Comparison of ENCODE assay signal across 18 mouse cellular contexts in the genomic region with DNA sequence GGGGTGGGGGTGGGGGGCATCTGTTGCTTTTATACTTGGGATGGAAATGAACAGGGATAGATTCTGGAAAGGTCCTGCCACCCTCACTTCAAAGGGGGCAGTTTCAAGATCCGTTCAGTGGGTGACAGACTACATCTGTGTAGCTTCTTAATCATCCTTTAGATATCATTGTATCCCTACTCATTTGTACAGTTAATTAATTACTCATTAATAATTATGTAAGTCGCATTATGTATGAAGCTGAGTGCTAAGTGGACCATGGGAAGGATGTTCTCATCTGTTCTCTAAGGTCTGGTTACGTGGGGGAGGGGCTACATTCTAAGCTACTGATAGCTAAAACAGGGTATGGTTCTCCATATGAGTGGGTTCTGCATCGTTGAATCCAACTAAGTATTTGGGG. TPM values are rescaled to one million over a fixed set of nuclear protein-coding genes. Genes with fewer than 3 reads are reported as not detected.
DNase-seq lines count a peak whose midpoint lies in the region; ATAC-seq and TF ChIP-seq lines count a peak whose summit lies in the region.
"Had no signal": no experiment of that assay in that cellular context is flagged by ENCODE, and none has a peak within 500 bp of the region (broad histone marks: within the 10 kb centered on the region; RNA-seq: fewer than 3 reads in every experiment).

No protein-coding gene starts in this region.

- no peak for TF ChIP-seq POLR2A in CH12.LX (IDR thresholded peaks at IDR 0.05; ENCODE audit: low read depth, low read length)

- 0 out of 2 replicates have a peak overlapping the region, but pooled peaks have one; percentile 78 for H3K4me3 ChIP-seq in hindbrain, embryonic 10.5 days
- no peak overlapping the region for H3K4me3 ChIP-seq in hindbrain, embryonic 13.5 days
- H3K4me3 ChIP-seq in CH12.LX (replicated peaks in 1 of 3; ENCODE audit: low read depth in 2 of 3, low read length in 2 of 3, poor library complexity in 1 of 3), result no peak overlapping the region
- H3K4me3 ChIP-seq in embryonic facial prominence, embryonic 10.5 days, result no peak overlapping the region

- dilution Hi-C loops in CH12.LX (cut with MboI; ENCODE audit: extremely low pct_ligation_motif_present, extremely low pct_unique_long_range_greater_than_20kb, low sequenced_read_pairs), result no loop called here

- no peaks in the 10 kb centered on the region for H3K27me3 ChIP-seq in hindbrain, embryonic 10.5 days (ENCODE audit: insufficient read depth, poor library complexity, severe bottlenecking)
- H3K27me3 ChIP-seq in hindbrain, embryonic 13.5 days, result no peaks in the 10 kb centered on the region
- H3K27me3 ChIP-seq in CH12.LX (replicated peaks), result no peaks in the 10 kb centered on the region
- no peaks in the 10 kb centered on the region for H3K27me3 ChIP-seq in embryonic facial prominence, embryonic 10.5 days (replicated peaks; ENCODE audit: low read depth, poor library complexity, severe bottlenecking)
- H3K27me3 ChIP-seq: embryonic facial prominence, embryonic 13.5 days; heart, embryonic 12.5 days had no signal

- no peak for ATAC-seq in hindbrain, embryonic 13.5 days (ENCODE audit: low FRiP score)
- ATAC-seq: hindbrain, postnatal 0 days had no signal

- no peak overlapping the region for H3K9ac ChIP-seq in hindbrain, embryonic 13.5 days
- H3K9ac ChIP-seq in CH12.LX (ENCODE audit: insufficient read depth, low read depth), result peak overlapping the region; percentile 59; the same call in 1 of the 2 replicates
- H3K9ac ChIP-seq: heart, embryonic 12.5 days had no signal

- TF ChIP-seq EP300 in CH12.LX (IDR thresholded peaks at IDR 0.05; ENCODE audit: low read length), result no peak

- DNase-seq in cerebellum, adult 9-11 months, result peak; percentile 63
- no peak for DNase-seq in cerebellum, postnatal 10 days
- DNase-seq in hindbrain, embryonic 10.5 days (ENCODE audit: low spot score), result no peak
- no peak for DNase-seq in CH12.LX (ENCODE audit: extremely low read depth)
- DNase-seq in embryonic facial prominence, embryonic 10.5 days (ENCODE audit: low spot score), result no peak
- no peak for DNase-seq in thymus, postnatal 36 days
- DNase-seq: adrenal gland, adult 8-10 months; adrenal gland, postnatal 36 days; gastrocnemius, postnatal 10 days; heart, adult 2 months; kidney, adult 11 months had no signal

- peak overlapping the region; percentile 92; the same call in 1 of the 2 replicates for H3K27ac ChIP-seq in hindbrain, embryonic 10.5 days
- no peak overlapping the region; the same call in 1 of the 2 replicates for H3K27ac ChIP-seq in hindbrain, embryonic 13.5 days
- no peak overlapping the region for H3K27ac ChIP-seq in CH12.LX (ENCODE audit: insufficient read depth, low read depth)
- peak overlapping the region; percentile 81 for H3K27ac ChIP-seq in embryonic facial prominence, embryonic 10.5 days (replicated peaks)

- H3K79me2 ChIP-seq in CH12.LX (replicated peaks; ENCODE audit: control insufficient read depth, extremely low read depth, insufficient read depth, poor library complexity, severe bottlenecking), result no peaks in the 10 kb centered on the region

- H3K4me1 ChIP-seq in hindbrain, embryonic 10.5 days (replicated peaks), result peaks cover 21% of the 10 kb centered on the region
- H3K4me1 ChIP-seq in hindbrain, embryonic 13.5 days (replicated peaks), result peaks cover 10% of the 10 kb centered on the region
- peaks cover 6 to 27% of the 10 kb centered on the region in 2 experiments for H3K4me1 ChIP-seq in CH12.LX (ENCODE audit: control insufficient read depth in 1 of 2, insufficient read depth in 2 of 2)
- H3K4me1 ChIP-seq in embryonic facial prominence, embryonic 10.5 days, result peaks cover 17% of the 10 kb centered on the region

- WGBS in hindbrain, embryonic 10.5 days, result 90% methylated on average over 4 of the region's 4 CpGs
- WGBS in hindbrain, embryonic 13.5 days, result 87% methylated on average over 4 of the region's 4 CpGs
- 90% methylated on average over 4 of the region's 4 CpGs for WGBS in embryonic facial prominence, embryonic 10.5 days

- no peak for TF ChIP-seq CTCF in CH12.LX (conservative IDR thresholded peaks at IDR 0.05 in 1 of 2, IDR thresholded peaks at IDR 0.05 in 1 of 2; ENCODE audit: low read depth in 2 of 2, low read length in 2 of 2)

- TF ChIP-seq RAD21 in CH12.LX (IDR thresholded peaks at IDR 0.05; ENCODE audit: low read depth, low read length), result no peak

- no peaks in the 10 kb centered on the region for H3K9me3 ChIP-seq in hindbrain, embryonic 10.5 days
- H3K9me3 ChIP-seq in hindbrain, embryonic 13.5 days, result no peaks in the 10 kb centered on the region
- peaks cover 2% of the 10 kb centered on the region for H3K9me3 ChIP-seq in CH12.LX (replicated peaks; ENCODE audit: low read length)
- no peaks in the 10 kb centered on the region for H3K9me3 ChIP-seq in embryonic facial prominence, embryonic 10.5 days
- H3K9me3 ChIP-seq: embryonic facial prominence, embryonic 13.5 days; G1E; heart, embryonic 12.5 days had no signal

- no peak overlapping the region for H3K4me2 ChIP-seq in hindbrain, embryonic 13.5 days
- no peak overlapping the region for H3K4me2 ChIP-seq in CH12.LX (ENCODE audit: insufficient read depth, low read depth, poor library complexity, severe bottlenecking)

- in situ Hi-C loops in CH12.LX (cut with MboI; ENCODE audit: low pct_ligation_motif_present, low pct_unique_long_range_greater_than_20kb, low sequenced_read_pairs), result no loop called here

- H3K36me3 ChIP-seq in hindbrain, embryonic 10.5 days, result peaks cover 19% of the 10 kb centered on the region
- H3K36me3 ChIP-seq in hindbrain, embryonic 13.5 days, result peaks cover 19% of the 10 kb centered on the region
- peaks cover 9 to 17% of the 10 kb centered on the region in 2 experiments for H3K36me3 ChIP-seq in CH12.LX (replicated peaks in 1 of 2; ENCODE audit: control insufficient read depth in 1 of 2, insufficient read depth in 1 of 2, low read length in 1 of 2)
- H3K36me3 ChIP-seq in embryonic facial prominence, embryonic 10.5 days (replicated peaks), result peaks cover 22% of the 10 kb centered on the region

TF ChIP-seq in CH12.LX, 34 proteins besides CTCF, POLR2A, EP300 and RAD21:
- TF ChIP-seq CHD1 (IDR thresholded peaks at IDR 0.05; ENCODE audit: low read depth, low read length) (no peak), HCFC1 (IDR thresholded peaks at IDR 0.05; ENCODE audit: low read depth, low read length) (no peak), TBP (conservative IDR thresholded peaks at IDR 0.05; ENCODE audit: low read depth, low read length) (no peak), POLR2AphosphoS2 (IDR thresholded peaks at IDR 0.05; ENCODE audit: low read depth, low read length) (no peak), ELF1 (IDR thresholded peaks at IDR 0.05; ENCODE audit: low read depth, low read length) (no peak), GABPA (IDR thresholded peaks at IDR 0.05; ENCODE audit: insufficient replicate concordance, low read depth, low read length) (no peak)

RNA-seq across cellular contexts. Expression of a gene that starts 0.9 kb away (rescaled TPM):
- polyA plus RNA-seq in hindbrain, embryonic 10.5 days (2016; fragmentation: Nextera tagmentation; extraction: Ambion mirVana), result 154 and 199 TPM in 2 replicates
- polyA plus RNA-seq in hindbrain, embryonic 13.5 days (2015; fragmentation: Nextera tagmentation; extraction: Ambion mirVana), result 161 and 170 TPM in 2 replicates
- total RNA-seq in CH12.LX (2012; rRNA removed) (67.3 and 73.8 TPM in 2 replicates), CH12.LX (2014; rRNA removed) (48.4 and 50.4 TPM in 2 replicates)
- polyA plus RNA-seq in CH12.LX (2012; ENCODE audit: insufficient read length, low read depth), result 35.0 and 39.8 TPM in 2 replicates
- polyA plus RNA-seq in embryonic facial prominence, embryonic 10.5 days (2016; fragmentation: Nextera tagmentation; extraction: Ambion mirVana), result 144 and 150 TPM in 2 replicates

RNA-seq across cellular contexts. Expression of a gene that starts 40.5 kb away (rescaled TPM):
- polyA plus RNA-seq in hindbrain, embryonic 10.5 days (2016; fragmentation: Nextera tagmentation; extraction: Ambion mirVana), result 7.5 and 22.3 TPM in 2 replicates
- polyA plus RNA-seq in hindbrain, embryonic 13.5 days (2015; fragmentation: Nextera tagmentation; extraction: Ambion mirVana), result 131 and 140 TPM in 2 replicates
- total RNA-seq in CH12.LX (2012; rRNA removed) (not detected in 2 replicates), CH12.LX (2014; rRNA removed) (not detected in 2 replicates)
- not detected in 2 replicates for polyA plus RNA-seq in CH12.LX (2012; ENCODE audit: insufficient read length, low read depth)
- 1.9 and 2.5 TPM in 2 replicates for polyA plus RNA-seq in embryonic facial prominence, embryonic 10.5 days (2016; fragmentation: Nextera tagmentation; extraction: Ambion mirVana)
- total RNA-seq: G1E; gastrocnemius, postnatal 10 days; gastrocnemius, postnatal 4 days; heart, adult 2 months; heart, postnatal 25 days had no signal
- polyA plus RNA-seq: G1E; heart, embryonic 12.5 days had no signal

RNA-seq across cellular contexts. Expression of a gene that starts 41.4 kb away (rescaled TPM):
- 3.8 and 4.5 TPM in 2 replicates for polyA plus RNA-seq in hindbrain, embryonic 10.5 days (2016; fragmentation: Nextera tagmentation; extraction: Ambion mirVana)
- 1.8 and 2.9 TPM in 2 replicates for polyA plus RNA-seq in hindbrain, embryonic 13.5 days (2015; fragmentation: Nextera tagmentation; extraction: Ambion mirVana)
- total RNA-seq in CH12.LX (2012; rRNA removed), result 9.1 and 9.3 TPM in 2 replicates
- 10.0 and 11.7 TPM in 2 replicates for total RNA-seq in CH12.LX (2014; rRNA removed)
- 18.9 and 20.9 TPM in 2 replicates for polyA plus RNA-seq in CH12.LX (2012; ENCODE audit: insufficient read length, low read depth)
- 10.4 and 15.6 TPM in 2 replicates for polyA plus RNA-seq in embryonic facial prominence, embryonic 10.5 days (2016; fragmentation: Nextera tagmentation; extraction: Ambion mirVana)

RNA-seq across cellular contexts. Expression of a gene that starts 54.4 kb away (rescaled TPM):
- polyA plus RNA-seq in hindbrain, embryonic 10.5 days (2016; fragmentation: Nextera tagmentation; extraction: Ambion mirVana), result 3.9 and 7.9 TPM in 2 replicates
- 15.6 and 17.6 TPM in 2 replicates for polyA plus RNA-seq in hindbrain, embryonic 13.5 days (2015; fragmentation: Nextera tagmentation; extraction: Ambion mirVana)
- total RNA-seq in CH12.LX (2012; rRNA removed) (0.04 TPM in 1 of 2 replicates, not detected in the other), CH12.LX (2014; rRNA removed) (not detected in 2 replicates)
- 0.16 TPM in 1 of 2 replicates, not detected in the other for polyA plus RNA-seq in CH12.LX (2012; ENCODE audit: insufficient read length, low read depth)
- polyA plus RNA-seq in embryonic facial prominence, embryonic 10.5 days (2016; fragmentation: Nextera tagmentation; extraction: Ambion mirVana), result 1.7 and 2.1 TPM in 2 replicates

RNA-seq across cellular contexts. Expression of a gene that starts 56.4 kb away (rescaled TPM):
- polyA plus RNA-seq in hindbrain, embryonic 10.5 days (2016; fragmentation: Nextera tagmentation; extraction: Ambion mirVana), result 19.0 and 20.2 TPM in 2 replicates
- 15.9 and 16.0 TPM in 2 replicates for polyA plus RNA-seq in hindbrain, embryonic 13.5 days (2015; fragmentation: Nextera tagmentation; extraction: Ambion mirVana)
- 14.2 and 18.8 TPM in 2 replicates for total RNA-seq in CH12.LX (2012; rRNA removed)
- 13.0 and 13.1 TPM in 2 replicates for total RNA-seq in CH12.LX (2014; rRNA removed)
- polyA plus RNA-seq in CH12.LX (2012; ENCODE audit: insufficient read length, low read depth), result 30.7 and 31.7 TPM in 2 replicates
- polyA plus RNA-seq in embryonic facial prominence, embryonic 10.5 days (2016; fragmentation: Nextera tagmentation; extraction: Ambion mirVana), result 30.2 and 30.6 TPM in 2 replicates

Comparison
In these comparisons a context has a peak if more than half of its experiments do, and no peak if none do; other contexts are left out.
1. H3K27ac ChIP-seq: peak in hindbrain, embryonic 10.5 days (single experiment) and embryonic facial prominence, embryonic 10.5 days (single experiment); none in hindbrain, embryonic 13.5 days (single experiment) and CH12.LX (single experiment).